ENCODE assay signal across 7 mouse cellular contexts in the genomic region with DNA sequence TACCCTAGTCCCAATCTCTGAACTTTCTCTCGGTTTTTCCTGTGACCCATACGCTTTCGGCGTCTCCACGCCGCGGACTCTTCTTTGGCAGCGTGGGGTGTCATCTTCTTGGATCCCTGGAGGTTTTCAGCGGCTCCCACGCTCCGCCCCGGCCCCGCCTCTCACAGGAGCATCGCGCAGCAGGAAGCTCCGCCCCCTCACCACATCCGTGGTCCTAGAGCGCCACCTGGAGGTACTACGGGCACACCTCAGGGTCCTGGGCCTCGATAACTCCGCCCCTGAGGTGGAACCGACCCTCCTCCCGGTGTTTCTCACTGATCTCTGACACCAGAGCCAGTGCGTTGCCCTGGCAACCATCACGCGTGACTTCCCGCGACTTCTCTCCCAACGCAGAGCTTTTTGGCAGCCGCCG. TPM values are rescaled to one million over a fixed set of nuclear protein-coding genes. Genes with fewer than 3 reads are reported as not detected.
A peak's percentile ranks its signal among the peaks of the same experiment; 100 is the strongest.
DNase-seq lines count a peak whose midpoint lies in the region; ATAC-seq lines count a peak whose summit lies in the region.

No protein-coding gene starts in this region.

- H3K27me3 ChIP-seq in limb, embryonic 10.5 days (ENCODE audit: low read depth, poor library complexity, severe bottlenecking) = peaks cover 14% of the 10 kb centered on the region
- H3K27me3 ChIP-seq in midbrain, embryonic 13.5 days = 0 out of 2 replicates have a peak, but pooled peaks cover 3% of the 10 kb centered on the region

- H3K27ac ChIP-seq in limb, embryonic 10.5 days = no peak overlapping the region
- H3K27ac ChIP-seq in midbrain, embryonic 13.5 days = no peak overlapping the region

- H3K4me2 ChIP-seq in midbrain, embryonic 13.5 days (replicated peaks) = peak overlapping the region; percentile 86

- peaks cover 32% of the 10 kb centered on the region for H3K4me1 ChIP-seq in limb, embryonic 10.5 days
- peaks cover 36% of the 10 kb centered on the region for H3K4me1 ChIP-seq in midbrain, embryonic 13.5 days (replicated peaks)

- no peaks in the 10 kb centered on the region for H3K36me3 ChIP-seq in limb, embryonic 10.5 days
- no peaks in the 10 kb centered on the region for H3K36me3 ChIP-seq in midbrain, embryonic 13.5 days

- peak; percentile 91 for DNase-seq in adrenal gland, adult 8-10 months
- DNase-seq in embryo, embryonic 9.5 days (ENCODE audit: extremely low spot score) = peak; percentile 97
- DNase-seq in kidney, adult 11 months = peak; percentile 96
- peak; percentile 99 for DNase-seq in limb, embryonic 10.5 days (ENCODE audit: low spot score)
- peak; percentile 89 for DNase-seq in spleen, adult 12 weeks (ENCODE audit: low spot score)

- no peaks in the 10 kb centered on the region for H3K9me3 ChIP-seq in limb, embryonic 10.5 days (replicated peaks)
- no peaks in the 10 kb centered on the region for H3K9me3 ChIP-seq in midbrain, embryonic 13.5 days

- peak overlapping the region; percentile 51 for H3K4me3 ChIP-seq in limb, embryonic 10.5 days
- peak overlapping the region; percentile 43 for H3K4me3 ChIP-seq in midbrain, embryonic 13.5 days (replicated peaks)

- peak; percentile 99 for ATAC-seq in granulocyte monocyte progenitor cell, adult 5-6 weeks (replicated peaks; ENCODE audit: poor library complexity, severe bottlenecking)
- ATAC-seq in midbrain, embryonic 13.5 days = peak; percentile 82

- WGBS in limb, embryonic 10.5 days = under 1% methylated on average over 31 of the region's 31 CpGs
- WGBS in midbrain, embryonic 13.5 days = under 1% methylated on average over 31 of the region's 31 CpGs

- peak overlapping the region; percentile 57 for H3K9ac ChIP-seq in midbrain, embryonic 13.5 days (replicated peaks)

RNA-seq across cellular contexts. Expression of gene Copz2, which starts 12.2 kb away (rescaled TPM):
- total RNA-seq in adrenal gland, adult 8-10 months (2022) = 10 to 100 TPM; 60.6 to 73.0 (median 64.0) TPM
- 1.4 and 7.4 TPM in 2 replicates for total RNA-seq in granulocyte monocyte progenitor cell, adult 5-6 weeks (2014; fragmentation: Nextera tagmentation)
- 3.9 and 4.4 TPM in 2 replicates for total RNA-seq in granulocyte monocyte progenitor cell, adult 5-6 weeks (2017)
- 25.9 and 39.9 TPM in 2 replicates for polyA plus RNA-seq in limb, embryonic 10.5 days (2016; fragmentation: Nextera tagmentation; extraction: Ambion mirVana)
- 14.8 and 19.7 TPM in 2 replicates for polyA plus RNA-seq in midbrain, embryonic 13.5 days (2015; fragmentation: Nextera tagmentation; extraction: Ambion mirVana)

RNA-seq across cellular contexts. Expression of gene Nfe2l1, which starts 32.1 kb away (rescaled TPM):
- total RNA-seq in adrenal gland, adult 8-10 months (2022) = 100 to 1,000 TPM; 460 to 743 (median 603) TPM
- total RNA-seq in granulocyte monocyte progenitor cell, adult 5-6 weeks (2014; fragmentation: Nextera tagmentation) = 22.2 and 39.8 TPM in 2 replicates
- 35.2 and 39.9 TPM in 2 replicates for total RNA-seq in granulocyte monocyte progenitor cell, adult 5-6 weeks (2017)
- polyA plus RNA-seq in limb, embryonic 10.5 days (2016; fragmentation: Nextera tagmentation; extraction: Ambion mirVana) = 60.0 and 69.3 TPM in 2 replicates
- 67.8 and 69.0 TPM in 2 replicates for polyA plus RNA-seq in midbrain, embryonic 13.5 days (2015; fragmentation: Nextera tagmentation; extraction: Ambion mirVana)

RNA-seq across cellular contexts. Expression of gene Cdk5rap3, which starts 54.4 kb away (rescaled TPM):
- 10 to 100 TPM; 55.2 to 82.1 (median 71.5) TPM for total RNA-seq in adrenal gland, adult 8-10 months (2022)
- total RNA-seq in granulocyte monocyte progenitor cell, adult 5-6 weeks (2014; fragmentation: Nextera tagmentation) = 53.6 and 66.7 TPM in 2 replicates
- 68.4 and 68.9 TPM in 2 replicates for total RNA-seq in granulocyte monocyte progenitor cell, adult 5-6 weeks (2017)
- 85.3 and 90.0 TPM in 2 replicates for polyA plus RNA-seq in limb, embryonic 10.5 days (2016; fragmentation: Nextera tagmentation; extraction: Ambion mirVana)
- 103 and 104 TPM in 2 replicates for polyA plus RNA-seq in midbrain, embryonic 13.5 days (2015; fragmentation: Nextera tagmentation; extraction: Ambion mirVana)

Comparison
In these comparisons a context has a peak if more than half of its experiments do, and no peak if none do; other contexts are left out.
1. RNA of gene Copz2, which starts 12.2 kb away (total RNA-seq): 60.6 to 73.0 TPM in adrenal gland, adult 8-10 months; 1.4 to 7.4 TPM in granulocyte monocyte progenitor cell, adult 5-6 weeks; every median in the first group is over 4 times any median in the second.
2. RNA of gene Nfe2l1, which starts 32.1 kb away (total RNA-seq): 460 to 743 TPM in adrenal gland, adult 8-10 months; 22.2 to 39.9 TPM in granulocyte monocyte progenitor cell, adult 5-6 weeks; every median in the first group is over 10 times any median in the second.
3. Peak in every context shown above with its lines, with median percentiles within 50 percentile points of each other: DNase-seq.